Mouse (Mus musculus) regulatory T cell (primary cell): ENCODE data around the gene Gm9833.
"Not testable (repeated sequence)": the region's sequence is repeated elsewhere in the genome, so short reads cannot be mapped to it uniquely, and the experiment has no call there.

Source experiments
- in situ Hi-C: fragments of 300-600 bp; cut with MboI, MseI; formaldehyde crosslinking; loops from one replicate; pipeline ENCODE4 v1.15.1; 2025; ENCODE audit warnings: high pct_unique_total_duplicates

Gene Gm9833

DNA sequence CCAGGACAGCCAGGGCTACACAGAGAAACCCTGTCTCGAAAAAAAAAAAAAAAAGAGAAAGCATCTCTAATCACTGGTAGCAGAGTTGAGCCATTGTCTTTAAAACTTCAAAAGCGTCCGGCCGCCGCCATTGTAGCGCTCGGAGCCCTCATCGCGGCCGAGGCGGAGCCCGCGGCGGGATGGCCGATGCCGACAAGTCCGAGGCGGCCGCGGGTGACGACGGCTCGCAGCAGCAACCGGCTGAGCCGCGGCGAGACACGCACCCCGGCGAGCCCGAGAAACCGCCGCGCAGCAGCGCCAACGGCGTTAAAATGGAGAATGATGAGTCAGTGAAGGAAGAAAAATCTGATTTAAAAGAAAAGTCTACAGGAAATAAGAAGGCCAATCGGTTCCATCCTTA lies at the start of gene Gm9833:
Gm9833 (plus strand) TSS at position 117 of the 400 bp plus-strand sequence.
- in situ Hi-C loops = not testable (repeated sequence)

GRCm38 (mm10) chr3:10070070-10070469 lies 17.8 kb upstream of the Gm9833 start:
- in situ Hi-C loops = no loop called here

- in situ Hi-C loops = no loop called here
These were observed 12.1 kb upstream of the Gm9833 start for GRCm38 (mm10) chr3:10075826-10076225.

DNA sequence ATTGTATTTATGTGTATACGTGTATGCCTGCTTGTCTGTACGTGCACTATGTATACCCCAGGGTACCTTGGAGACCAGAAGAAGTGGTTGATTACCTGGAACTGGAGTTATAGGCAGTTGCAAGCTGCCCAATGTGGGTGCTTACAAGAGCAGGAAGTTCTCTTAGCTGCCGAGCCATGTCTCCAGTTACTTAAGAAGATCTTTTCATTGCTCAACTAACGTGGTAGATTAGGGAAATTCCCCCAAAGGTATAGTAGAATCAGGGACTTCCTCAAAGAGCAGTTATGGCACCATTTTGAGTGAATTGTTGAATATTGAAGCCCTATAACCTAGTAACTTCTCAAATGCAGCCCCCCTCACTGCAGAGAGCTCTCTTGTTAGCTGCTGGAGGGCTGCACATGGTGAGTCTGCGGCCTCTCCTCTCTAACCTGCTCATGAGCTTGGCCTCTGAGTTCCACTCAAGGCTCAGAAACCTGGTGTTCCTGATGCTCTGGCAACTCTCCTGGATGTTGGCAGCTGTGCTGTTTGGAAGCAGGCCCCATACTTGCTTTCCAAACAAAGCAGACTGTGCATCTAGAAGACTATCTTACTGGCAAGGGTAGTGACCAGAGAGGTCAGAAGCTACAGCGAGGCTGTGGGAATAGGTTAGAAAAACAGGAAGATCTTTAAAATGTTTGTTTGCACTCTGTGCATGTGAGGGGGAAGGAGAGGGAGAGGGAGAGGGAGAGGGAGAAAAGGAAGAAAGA lies 10.6 kb upstream of the Gm9833 start:
- in situ Hi-C loops = no loop called here

GRCm38 (mm10) chr3:10078113-10078512 lies 9.8 kb upstream of the Gm9833 start:
- in situ Hi-C loops = no loop called here

GRCm38 (mm10) chr3:10081336-10081735 lies 6.6 kb upstream of the Gm9833 start:
- in situ Hi-C loops = no loop called here

DNA sequence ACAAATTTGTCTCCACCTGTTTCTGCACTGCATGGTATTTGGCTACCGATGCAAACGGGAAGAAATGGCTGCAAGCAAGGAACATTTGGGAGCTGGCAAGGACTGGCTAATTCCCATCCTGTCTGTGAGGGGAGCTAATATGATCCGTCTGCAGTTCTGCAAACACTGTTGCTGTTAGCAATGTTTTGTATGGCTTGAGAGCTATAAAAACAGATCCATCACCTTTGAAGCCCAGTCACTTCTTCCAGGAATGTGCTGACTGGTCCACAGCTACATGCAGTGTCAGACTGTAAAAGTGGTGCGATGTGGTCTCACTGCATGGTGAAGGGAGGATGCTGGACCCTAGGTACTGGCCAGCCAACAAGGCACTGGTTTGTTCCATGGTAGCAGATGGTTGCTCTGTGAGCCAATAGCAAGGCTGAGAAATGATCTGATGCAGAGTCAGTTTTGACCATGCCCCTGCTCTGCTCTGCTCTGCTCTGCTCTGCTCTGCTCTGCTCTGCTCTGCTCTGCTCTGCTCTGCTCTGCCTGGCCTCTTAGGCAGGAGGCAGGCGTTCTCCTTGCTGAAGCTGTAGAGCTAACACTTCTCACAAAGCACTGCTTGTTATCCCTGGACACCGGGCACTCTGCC lies 5.9 kb upstream of the Gm9833 start:
- in situ Hi-C loops = no loop called here

- in situ Hi-C loops = no loop called here
These were observed 5.3 kb upstream of the Gm9833 start for GRCm38 (mm10) chr3:10082545-10083062.

DNA sequence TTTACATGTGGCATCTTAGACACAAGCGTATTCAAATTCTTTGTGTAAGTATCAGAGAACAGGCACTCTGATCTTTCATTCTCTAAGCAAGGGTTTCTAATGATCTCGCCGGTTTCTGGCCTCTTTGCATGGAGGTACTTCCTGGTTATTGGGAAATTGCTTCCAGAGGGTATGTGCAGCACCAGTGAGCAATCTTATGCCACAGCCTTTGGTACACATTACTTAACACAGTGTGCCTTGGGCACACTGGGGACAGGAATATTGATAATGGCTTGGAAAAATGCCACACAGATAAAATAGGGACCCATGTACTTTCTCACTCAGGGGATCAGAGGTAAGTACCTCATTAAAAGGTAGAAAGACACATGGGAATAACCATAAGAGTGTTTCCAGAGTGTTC lies 3.8 kb upstream of the Gm9833 start:
- in situ Hi-C loops = no loop called here

GRCm38 (mm10) chr3:10085396-10086119 lies 2.4 kb upstream of the Gm9833 start:
- in situ Hi-C loops = no loop called here

- in situ Hi-C loops = no loop called here
These were observed 399 bp upstream of the Gm9833 start for GRCm38 (mm10) chr3:10087511-10087910.

- in situ Hi-C loops = no loop called here
These were observed 3.8 kb downstream of the Gm9833 start for GRCm38 (mm10) chr3:10091616-10092140.

DNA sequence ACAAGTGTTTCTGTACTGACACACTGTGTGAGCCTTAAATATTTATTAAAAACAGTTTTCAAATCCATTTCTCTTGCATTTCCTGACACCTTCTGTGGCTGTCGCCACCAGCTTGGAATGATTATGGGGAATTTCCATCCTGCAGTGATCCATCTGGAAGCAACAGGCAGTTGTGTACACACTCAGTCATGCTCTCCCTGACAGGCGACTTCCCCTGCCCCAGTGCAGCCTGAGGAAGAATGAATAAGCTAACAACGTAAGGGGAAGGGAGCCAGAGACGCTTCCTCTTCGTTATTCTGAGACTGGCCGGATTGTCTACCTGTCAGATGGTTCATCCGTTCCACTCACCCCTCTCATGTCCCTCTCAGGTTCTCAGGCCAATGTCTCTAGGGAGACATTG lies 4.6 kb downstream of the Gm9833 start:
- in situ Hi-C loops = no loop called here

GRCm38 (mm10) chr3:10092914-10093313 lies 5.0 kb downstream of the Gm9833 start:
- in situ Hi-C loops = no loop called here

DNA sequence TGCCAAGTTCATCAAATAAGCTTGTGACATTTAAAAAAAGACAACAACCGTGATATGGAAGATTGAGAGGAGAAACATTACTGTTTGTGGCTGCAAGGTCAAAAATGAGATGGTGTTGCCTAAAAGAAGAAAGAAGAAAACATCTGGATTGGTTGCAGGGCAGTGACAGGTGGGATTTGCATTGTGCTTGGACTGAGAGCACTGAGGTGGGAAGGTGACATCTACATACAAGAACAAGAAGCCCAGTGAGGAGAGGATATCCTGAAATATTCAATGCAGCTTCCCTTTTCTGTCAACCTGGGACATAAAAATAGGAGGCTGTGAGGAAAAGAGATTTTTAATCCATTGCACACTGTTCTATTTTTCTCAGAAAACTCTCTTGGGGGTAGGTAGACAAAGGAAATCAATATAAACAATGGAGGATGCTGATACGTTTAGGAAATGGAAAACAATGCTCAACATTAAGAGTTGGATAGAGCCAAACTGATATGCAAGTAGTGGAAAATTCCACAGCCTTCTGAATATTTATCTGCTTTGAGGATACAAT lies 7.2 kb downstream of the Gm9833 start:
- in situ Hi-C loops = no loop called here

DNA sequence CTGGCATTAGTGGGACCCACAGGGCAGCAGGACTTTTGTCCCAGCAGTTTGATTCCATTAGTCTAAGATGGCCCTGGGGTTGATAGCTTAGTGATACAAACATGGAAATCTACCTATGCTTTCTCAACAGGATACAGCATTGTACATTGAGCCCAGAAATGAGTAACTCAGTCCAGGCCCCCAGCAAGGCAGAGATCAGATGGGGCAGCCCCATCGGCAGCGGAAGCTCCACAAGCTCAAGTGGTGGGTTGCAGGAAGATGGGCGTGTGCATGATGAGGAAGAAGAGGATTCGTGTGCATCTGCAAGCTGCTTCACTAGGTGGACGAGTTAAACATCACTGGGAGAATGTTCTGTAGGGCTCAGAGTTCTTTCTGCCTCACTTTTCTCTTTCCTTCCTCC lies 11.8 kb downstream of the Gm9833 start:
- in situ Hi-C loops = no loop called here

- in situ Hi-C loops = no loop called here
These were observed 23.7 kb downstream of the Gm9833 start for GRCm38 (mm10) chr3:10111570-10111969.

DNA sequence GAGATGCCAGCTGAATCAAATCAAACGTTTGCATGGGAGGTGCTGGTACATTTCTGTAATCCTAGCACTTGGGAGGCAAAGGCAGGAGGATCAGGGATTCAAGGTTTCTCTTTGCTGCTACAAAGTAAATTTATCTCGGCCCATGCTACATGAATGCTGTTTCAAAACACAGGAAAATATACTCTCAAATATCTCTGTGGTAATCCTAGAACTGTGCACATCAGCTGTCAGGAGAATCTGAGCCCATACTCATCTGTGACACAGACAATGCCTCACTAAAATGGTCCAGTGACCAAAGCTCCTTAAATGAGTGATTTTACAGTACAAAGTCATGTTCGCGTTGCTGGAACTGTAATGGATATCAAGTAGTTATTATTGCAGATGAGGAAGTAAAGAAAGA lies 24.3 kb downstream of the Gm9833 start:
- in situ Hi-C loops = no loop called here

GRCm38 (mm10) chr3:10112660-10113059 lies 24.8 kb downstream of the Gm9833 start:
- in situ Hi-C loops = no loop called here

- in situ Hi-C loops = no loop called here
These were observed 28.6 kb downstream of the Gm9833 start for GRCm38 (mm10) chr3:10116531-10116930.

DNA sequence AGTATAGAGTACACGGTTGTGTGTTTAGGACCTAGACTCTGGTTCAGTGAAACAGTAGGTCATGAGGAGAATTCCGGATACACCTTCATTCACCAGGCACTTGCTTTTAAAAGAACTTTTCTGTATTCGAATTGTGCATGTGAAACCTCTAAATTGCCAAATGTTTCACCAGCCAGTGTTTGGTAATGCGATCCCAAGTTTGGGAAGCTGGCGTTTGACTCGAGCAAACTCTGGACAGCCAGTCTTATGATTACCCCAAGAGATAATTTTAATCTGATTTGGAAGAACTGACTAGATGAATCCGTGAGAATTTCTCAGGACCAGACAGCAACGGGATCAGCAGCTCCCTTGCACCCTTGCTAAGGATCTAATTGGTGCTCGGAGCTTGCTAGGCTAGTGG lies 33.3 kb downstream of the Gm9833 start:
- in situ Hi-C loops = no loop called here
